Mouse (Mus musculus): ENCODE data around the gene Rgs3. TPM values are rescaled to one million over a fixed set of nuclear protein-coding genes. Genes with fewer than 3 reads are reported as not detected.

The Rgs3 gene
- polyA plus RNA-seq, 1 experiment from 2014 or later = 63.1 TPM

GRCm38 (mm10) chr4:62649536-62650230 is 90.0 kb downstream of the Rgs3 start:
- peaks cover 3% of the 10 kb centered on the region; the same call in 1 of the 2 replicates for H3K27me3 ChIP-seq (ENCODE audit: control insufficient read depth, insufficient read depth, low read length)
- no peaks in the 10 kb centered on the region; the same call in 1 of the 2 replicates for H3K4me1 ChIP-seq (ENCODE audit: control insufficient read depth, insufficient read depth, low read length)
- no peak overlapping the region for H3K9ac ChIP-seq (ENCODE audit: low read length)
- H3K4me3 ChIP-seq (ENCODE audit: low read length) = no peak overlapping the region
- no peaks in the 10 kb centered on the region for H3K9me3 ChIP-seq (replicated peaks; ENCODE audit: control insufficient read depth, low read length)
- 75% methylated on average over 8 of the region's 8 CpGs for WGBS
- ATAC-seq (replicated peaks; ENCODE audit: extremely low read depth, insufficient read depth, low FRiP score) = no peak
- H3K4me2 ChIP-seq (ENCODE audit: low read depth, low read length) = no peak overlapping the region
- H3K36me3 ChIP-seq (ENCODE audit: control insufficient read depth, insufficient read depth) = no peaks in the 10 kb centered on the region
- no peak overlapping the region for H3K27ac ChIP-seq (ENCODE audit: low read length)

GRCm38 (mm10) chr4:62651179-62651760 is 91.6 kb downstream of the Rgs3 start:
- peaks cover 3% of the 10 kb centered on the region; the same call in 1 of the 2 replicates for H3K27me3 ChIP-seq (ENCODE audit: control insufficient read depth, insufficient read depth, low read length)
- no peak overlapping the region for H3K4me3 ChIP-seq (ENCODE audit: low read length)
- no peaks in the 10 kb centered on the region for H3K4me1 ChIP-seq (ENCODE audit: control insufficient read depth, insufficient read depth, low read length)
- 54% methylated on average over 7 of the region's 7 CpGs for WGBS
- H3K36me3 ChIP-seq (ENCODE audit: control insufficient read depth, insufficient read depth) = no peaks in the 10 kb centered on the region
- no peak for ATAC-seq (replicated peaks; ENCODE audit: extremely low read depth, insufficient read depth, low FRiP score)
- no peak overlapping the region for H3K27ac ChIP-seq (ENCODE audit: low read length)
- no peak overlapping the region for H3K9ac ChIP-seq (ENCODE audit: low read length)
- no peak overlapping the region for H3K4me2 ChIP-seq (ENCODE audit: low read depth, low read length)
- H3K9me3 ChIP-seq (replicated peaks; ENCODE audit: control insufficient read depth, low read length) = no peaks in the 10 kb centered on the region

- Histone ChIP-seq H3K9me3 (replicated peaks; ENCODE audit: control insufficient read depth, low read length) (no peaks in the 10 kb centered on the region), H3K9ac (ENCODE audit: low read length) (no peak overlapping the region), H3K4me2 (ENCODE audit: low read depth, low read length) (no peak overlapping the region), H3K4me3 (ENCODE audit: low read length) (no peak overlapping the region), H3K4me1 (ENCODE audit: control insufficient read depth, insufficient read depth, low read length) (no peaks in the 10 kb centered on the region), H3K36me3 (ENCODE audit: control insufficient read depth, insufficient read depth) (no peaks in the 10 kb centered on the region), H3K27ac (ENCODE audit: low read length) (no peak overlapping the region), H3K27me3 (ENCODE audit: control insufficient read depth, insufficient read depth, low read length) (peaks cover 3% of the 10 kb centered on the region; the same call in 1 of the 2 replicates)
- WGBS = 45% methylated on average over 4 of the region's 4 CpGs
- ATAC-seq (replicated peaks; ENCODE audit: extremely low read depth, insufficient read depth, low FRiP score) = no peak
Measured at GRCm38 (mm10) chr4:62652215-62652614, 92.6 kb downstream of the Rgs3 start.

GRCm38 (mm10) chr4:62652921-62653757 is 93.5 kb downstream of the Rgs3 start:
- Histone ChIP-seq H3K27me3 (ENCODE audit: control insufficient read depth, insufficient read depth, low read length) (peaks cover 3% of the 10 kb centered on the region; the same call in 1 of the 2 replicates), H3K36me3 (ENCODE audit: control insufficient read depth, insufficient read depth) (no peaks in the 10 kb centered on the region), H3K9ac (ENCODE audit: low read length) (no peak overlapping the region), H3K27ac (ENCODE audit: low read length) (no peak overlapping the region), H3K4me1 (ENCODE audit: control insufficient read depth, insufficient read depth, low read length) (no peaks in the 10 kb centered on the region), H3K4me2 (ENCODE audit: low read depth, low read length) (no peak overlapping the region), H3K4me3 (ENCODE audit: low read length) (no peak overlapping the region), H3K9me3 (replicated peaks; ENCODE audit: control insufficient read depth, low read length) (no peaks in the 10 kb centered on the region)
- WGBS = 73% methylated on average over 12 of the region's 12 CpGs
- no peak for ATAC-seq (replicated peaks; ENCODE audit: extremely low read depth, insufficient read depth, low FRiP score)

- Histone ChIP-seq H3K4me2 (ENCODE audit: low read depth, low read length) (no peak overlapping the region), H3K27me3 (ENCODE audit: control insufficient read depth, insufficient read depth, low read length) (no peaks in the 10 kb centered on the region; the same call in 1 of the 2 replicates), H3K4me3 (ENCODE audit: low read length) (no peak overlapping the region), H3K27ac (ENCODE audit: low read length) (no peak overlapping the region), H3K9me3 (replicated peaks; ENCODE audit: control insufficient read depth, low read length) (no peaks in the 10 kb centered on the region), H3K4me1 (ENCODE audit: control insufficient read depth, insufficient read depth, low read length) (no peaks in the 10 kb centered on the region), H3K9ac (ENCODE audit: low read length) (no peak overlapping the region), H3K36me3 (ENCODE audit: control insufficient read depth, insufficient read depth) (no peaks in the 10 kb centered on the region)
- no peak for ATAC-seq (replicated peaks; ENCODE audit: extremely low read depth, insufficient read depth, low FRiP score)
- 87% methylated on average over 5 of the region's 5 CpGs for WGBS
Measured at GRCm38 (mm10) chr4:62653922-62654661, 94.4 kb downstream of the Rgs3 start.

GRCm38 (mm10) chr4:62659264-62659663 is 99.6 kb downstream of the Rgs3 start:
- H3K9me3 ChIP-seq (replicated peaks; ENCODE audit: control insufficient read depth, low read length) = no peaks in the 10 kb centered on the region
- no peak for ATAC-seq (replicated peaks; ENCODE audit: extremely low read depth, insufficient read depth, low FRiP score)
- no peak overlapping the region for H3K4me3 ChIP-seq (ENCODE audit: low read length)
- H3K36me3 ChIP-seq (ENCODE audit: control insufficient read depth, insufficient read depth) = no peaks in the 10 kb centered on the region
- no peak overlapping the region for H3K9ac ChIP-seq (ENCODE audit: low read length)
- peaks cover 40% of the 10 kb centered on the region for H3K4me1 ChIP-seq (ENCODE audit: control insufficient read depth, insufficient read depth, low read length)
- no peak overlapping the region for H3K27ac ChIP-seq (ENCODE audit: low read length)
- H3K4me2 ChIP-seq (ENCODE audit: low read depth, low read length) = no peak overlapping the region
- no peaks in the 10 kb centered on the region for H3K27me3 ChIP-seq (ENCODE audit: control insufficient read depth, insufficient read depth, low read length)
- 64% methylated on average over 15 of the region's 15 CpGs for WGBS

GRCm38 (mm10) chr4:62659861-62660553 is 100.4 kb downstream of the Rgs3 start:
- no peak overlapping the region for H3K4me2 ChIP-seq (ENCODE audit: low read depth, low read length)
- H3K4me1 ChIP-seq (ENCODE audit: control insufficient read depth, insufficient read depth, low read length) = peaks cover 40% of the 10 kb centered on the region
- H3K27ac ChIP-seq (ENCODE audit: low read length) = peak overlapping the region; percentile 52
- no peak overlapping the region for H3K9ac ChIP-seq (ENCODE audit: low read length)
- no peaks in the 10 kb centered on the region for H3K36me3 ChIP-seq (ENCODE audit: control insufficient read depth, insufficient read depth)
- peak; percentile 8; the same call in 1 of the 2 replicates for ATAC-seq (replicated peaks; ENCODE audit: extremely low read depth, insufficient read depth, low FRiP score)
- no peak overlapping the region for H3K4me3 ChIP-seq (ENCODE audit: low read length)
- WGBS = 35% methylated on average over 14 of the region's 14 CpGs
- no peaks in the 10 kb centered on the region for H3K9me3 ChIP-seq (replicated peaks; ENCODE audit: control insufficient read depth, low read length)
- no peaks in the 10 kb centered on the region for H3K27me3 ChIP-seq (ENCODE audit: control insufficient read depth, insufficient read depth, low read length)

GRCm38 (mm10) chr4:62660554-62660864 is 100.9 kb downstream of the Rgs3 start:
- Histone ChIP-seq H3K4me3 (ENCODE audit: low read length) (no peak overlapping the region), H3K9me3 (replicated peaks; ENCODE audit: control insufficient read depth, low read length) (no peaks in the 10 kb centered on the region), H3K4me2 (ENCODE audit: low read depth, low read length) (no peak overlapping the region; the same call in 1 of the 2 replicates), H3K27ac (ENCODE audit: low read length) (peak overlapping the region; percentile 52), H3K4me1 (ENCODE audit: control insufficient read depth, insufficient read depth, low read length) (peaks cover 40% of the 10 kb centered on the region), H3K9ac (ENCODE audit: low read length) (no peak overlapping the region), H3K36me3 (ENCODE audit: control insufficient read depth, insufficient read depth) (no peaks in the 10 kb centered on the region), H3K27me3 (ENCODE audit: control insufficient read depth, insufficient read depth, low read length) (no peaks in the 10 kb centered on the region)
- ATAC-seq (replicated peaks; ENCODE audit: extremely low read depth, insufficient read depth, low FRiP score) = peak; percentile 63
- WGBS = 5% methylated on average over 3 of the region's 3 CpGs
